Mouse (Mus musculus): ENCODE data around the gene Aldh1l1.

- TF ChIP-seq POLR2A (IDR thresholded peaks at IDR 0.05; ENCODE audit: control insufficient read depth in 1 of 2, insufficient read depth in 1 of 2, low read depth in 1 of 2, low read length in 2 of 2, poor library complexity in 1 of 2) (no peak), CTCF (IDR thresholded peaks at IDR 0.05 in 2 of 3, conservative IDR thresholded peaks at IDR 0.05 in 1 of 3; ENCODE audit: control insufficient read depth in 1 of 3, insufficient read depth in 1 of 3, low read depth in 2 of 3, low read length in 3 of 3, poor library complexity in 1 of 3, severe bottlenecking in 1 of 3) (no peak), HCFC1 (IDR thresholded peaks at IDR 0.05; ENCODE audit: low read depth, low read length) (no peak), POLR2AphosphoS5 (IDR thresholded peaks at IDR 0.05; ENCODE audit: borderline replicate concordance, low read depth, low read length) (no peak), GATA1 (IDR thresholded peaks at IDR 0.05; ENCODE audit: low read depth, low read length) (no peak), MEF2A (IDR thresholded peaks at IDR 0.05; ENCODE audit: extremely low read depth, insufficient replicate concordance, low read depth, low read length, poor library complexity, severe bottlenecking) (no peak), JUND (IDR thresholded peaks at IDR 0.05; ENCODE audit: low read depth, low read length) (no peak)
Measured at GRCm38 (mm10) chr6:90494155-90494554, 7.9 kb downstream of the Aldh1l1 start.
